Mouse (Mus musculus) midbrain, embryonic 14.5 days (tissue): ENCODE measurements around the gene Xpnpep1. TPM values are rescaled to one million over a fixed set of nuclear protein-coding genes. Genes with fewer than 3 reads are reported as not detected.

Experiments
- ATAC-seq: fragments of 200-750 bp; cut with Nextera tagmentation; 2 replicates; pipeline ENCODE4 v1.8.0; 2017; ENCODE audit warnings: moderate number of reproducible peaks, moderate library complexity; ENCODE audit not compliant: low FRiP score, low TSS enrichment
- DNase-seq: peaks from one replicate; pipeline ENCODE4 v3.0.0-alpha.2; 2015
- H3K27ac ChIP-seq: fragments of 300-500 bp; sonication (generic); replicated peaks from 2 replicates; pipeline ENCODE4 v1.5.1; 2014; ENCODE audit warnings: mild to moderate bottlenecking, low read depth, low read length, moderate library complexity
- H3K27me3 ChIP-seq: fragments of 300-500 bp; sonication (generic); 2 replicates; pipeline ENCODE4 v1.6.1; 2014; ENCODE audit warnings: low read length, control low read depth, mixed read lengths; ENCODE audit not compliant: control insufficient read depth, insufficient read depth
- H3K36me3 ChIP-seq: fragments of 300-500 bp; sonication (generic); 2 replicates; pipeline ENCODE4 v1.6.1; 2014; ENCODE audit warnings: low read length, control low read depth; ENCODE audit not compliant: control insufficient read depth, insufficient read depth
- H3K4me1 ChIP-seq: fragments of 300-500 bp; sonication (generic); 2 replicates; pipeline ENCODE4 v1.6.1; 2014; ENCODE audit warnings: mild to moderate bottlenecking, antibody characterized with exemption, low read length, control low read depth; ENCODE audit not compliant: control insufficient read depth, insufficient read depth
- H3K4me2 ChIP-seq: fragments of 300-500 bp; sonication (generic); 2 replicates; pipeline ENCODE4 v1.6.1; 2014; ENCODE audit warnings: mild to moderate bottlenecking, low read length, moderate library complexity
- H3K4me3 ChIP-seq: fragments of 300-500 bp; sonication (generic); replicated peaks from 2 replicates; pipeline ENCODE4 v1.5.1; 2014; ENCODE audit warnings: low read depth, low read length
- H3K9ac ChIP-seq: fragments of 300-500 bp; sonication (generic); replicated peaks from 2 replicates; pipeline ENCODE4 v1.6.1; 2014; ENCODE audit warnings: mild to moderate bottlenecking, low read length, moderate library complexity
- H3K9me3 ChIP-seq: fragments of 300-500 bp; sonication (generic); 2 replicates; pipeline ENCODE4 v1.6.1; 2016; ENCODE audit warnings: low read length, control low read depth, mixed read lengths; ENCODE audit not compliant: control insufficient read depth
- WGBS: fragments of 180-500 bp; shearing (Covaris S2); extraction: QIAGEN DNeasy Blood & Tissue Kit; methylation state at CpG from one replicate; pipeline ENCODE4 v1.1.7; 2014; 5-methylcytosine and 5-hydroxymethylcytosine counted together
- polyA plus RNA-seq: library from polyadenylated mRNA; unstranded; fragments of >200 nt; fragmentation: Nextera tagmentation; extraction: Ambion mirVana; gene quantifications from 2 replicates; pipeline ENCODE4 v1.2.1, GENCODE M21; 2014

Xpnpep1 gene
- polyA plus RNA-seq, 1 experiment from 2014 or later: 136 TPM

GRCm38 (mm10) chr19:53071651-53072050 lies 31.6 kb upstream of the Xpnpep1 start:
- 46% methylated on average over 5 of the region's 5 CpGs for WGBS
- no peak for ATAC-seq
- Histone ChIP-seq H3K4me1 (no peaks in the 10 kb centered on the region), H3K9me3 (no peaks in the 10 kb centered on the region), H3K4me3 (no peak overlapping the region), H3K9ac (no peak overlapping the region), H3K4me2 (no peak overlapping the region), H3K27me3 (no peaks in the 10 kb centered on the region), H3K36me3 (no peaks in the 10 kb centered on the region), H3K27ac (no peak overlapping the region)
- no peak for DNase-seq

- Histone ChIP-seq H3K4me3 (no peak overlapping the region), H3K9ac (no peak overlapping the region), H3K4me2 (no peak overlapping the region), H3K4me1 (no peaks in the 10 kb centered on the region), H3K9me3 (no peaks in the 10 kb centered on the region), H3K27ac (no peak overlapping the region), H3K27me3 (no peaks in the 10 kb centered on the region), H3K36me3 (no peaks in the 10 kb centered on the region)
- WGBS: 80% methylated on average over 4 of the region's 4 CpGs
- ATAC-seq (no peak), DNase-seq (no peak)
Measured at GRCm38 (mm10) chr19:53070870-53071269, 30.9 kb upstream of the Xpnpep1 start.

GRCm38 (mm10) chr19:53069451-53069850 lies 29.4 kb upstream of the Xpnpep1 start:
- no peaks in the 10 kb centered on the region for H3K9me3 ChIP-seq
- H3K9ac ChIP-seq: no peak overlapping the region

GRCm38 (mm10) chr19:53066934-53067333 lies 26.9 kb upstream of the Xpnpep1 start:
- Histone ChIP-seq H3K36me3 (no peaks in the 10 kb centered on the region), H3K27me3 (no peaks in the 10 kb centered on the region), H3K9ac (no peak overlapping the region), H3K4me3 (no peak overlapping the region), H3K27ac (no peak overlapping the region), H3K9me3 (no peaks in the 10 kb centered on the region), H3K4me2 (no peak overlapping the region), H3K4me1 (no peaks in the 10 kb centered on the region)
- no peak for ATAC-seq
- WGBS: 76% methylated on average over 10 of the region's 10 CpGs
- no peak for DNase-seq

More at GRCm38 (mm10) chr19:53069451-53069850, 29.4 kb upstream of the Xpnpep1 start:
- H3K27me3 ChIP-seq: no peaks in the 10 kb centered on the region
- no peaks in the 10 kb centered on the region for H3K4me1 ChIP-seq
- no peaks in the 10 kb centered on the region for H3K36me3 ChIP-seq
- DNase-seq (no peak), ATAC-seq (no peak)
- 84% methylated on average over 3 of the region's 3 CpGs for WGBS
- no peak overlapping the region for H3K4me3 ChIP-seq
- no peak overlapping the region for H3K27ac ChIP-seq
- no peak overlapping the region for H3K4me2 ChIP-seq

GRCm38 (mm10) chr19:53066531-53066930 lies 26.5 kb upstream of the Xpnpep1 start:
- H3K4me2 ChIP-seq: no peak overlapping the region
- no peaks in the 10 kb centered on the region for H3K27me3 ChIP-seq
- no peak overlapping the region for H3K4me3 ChIP-seq
- no peak overlapping the region for H3K27ac ChIP-seq
- no peaks in the 10 kb centered on the region for H3K9me3 ChIP-seq
- DNase-seq (no peak), ATAC-seq (no peak)
- no peaks in the 10 kb centered on the region for H3K36me3 ChIP-seq
- H3K4me1 ChIP-seq: no peaks in the 10 kb centered on the region
- WGBS: 52% methylated on average over 9 of the region's 9 CpGs
- no peak overlapping the region for H3K9ac ChIP-seq

- H3K4me1 ChIP-seq: no peaks in the 10 kb centered on the region
- no peak for ATAC-seq
- no peak overlapping the region for H3K4me3 ChIP-seq
- H3K36me3 ChIP-seq: no peaks in the 10 kb centered on the region
- no peak overlapping the region for H3K4me2 ChIP-seq
- no peak overlapping the region for H3K27ac ChIP-seq
- no peak for DNase-seq
- H3K9ac ChIP-seq: no peak overlapping the region
- WGBS: 78% methylated on average over 8 of the region's 8 CpGs
- no peaks in the 10 kb centered on the region for H3K27me3 ChIP-seq
- H3K9me3 ChIP-seq: no peaks in the 10 kb centered on the region
Measured at GRCm38 (mm10) chr19:53064972-53065361, 25.0 kb upstream of the Xpnpep1 start.

- no peaks in the 10 kb centered on the region for H3K36me3 ChIP-seq
- H3K27me3 ChIP-seq: no peaks in the 10 kb centered on the region
- H3K4me1 ChIP-seq: no peaks in the 10 kb centered on the region
- no peak overlapping the region for H3K4me2 ChIP-seq
- H3K27ac ChIP-seq: no peak overlapping the region
- DNase-seq (no peak), ATAC-seq (no peak)
- H3K4me3 ChIP-seq: no peak overlapping the region
- no peak overlapping the region for H3K9ac ChIP-seq
- H3K9me3 ChIP-seq: no peaks in the 10 kb centered on the region
- 83% methylated on average over 12 of the region's 12 CpGs for WGBS
Measured at GRCm38 (mm10) chr19:53064292-53064971, 24.4 kb upstream of the Xpnpep1 start.

- Histone ChIP-seq H3K9me3 (no peaks in the 10 kb centered on the region), H3K9ac (no peak overlapping the region)
- 37% methylated on average over 3 of the region's 3 CpGs for WGBS
Measured at GRCm38 (mm10) chr19:53062046-53062445, 22.0 kb upstream of the Xpnpep1 start.

GRCm38 (mm10) chr19:53059344-53060111 lies 19.5 kb upstream of the Xpnpep1 start:
- Histone ChIP-seq H3K4me3 (no peak overlapping the region), H3K27me3 (no peaks in the 10 kb centered on the region), H3K36me3 (no peaks in the 10 kb centered on the region), H3K27ac (no peak overlapping the region), H3K4me2 (no peak overlapping the region), H3K9ac (no peak overlapping the region), H3K4me1 (no peaks in the 10 kb centered on the region), H3K9me3 (no peaks in the 10 kb centered on the region)
- ATAC-seq: no peak
- no peak for DNase-seq
- WGBS: 90% methylated on average over 16 of the region's 16 CpGs

More at GRCm38 (mm10) chr19:53062046-53062445, 22.0 kb upstream of the Xpnpep1 start:
- Histone ChIP-seq H3K27ac (no peak overlapping the region), H3K4me2 (no peak overlapping the region), H3K4me3 (no peak overlapping the region), H3K36me3 (no peaks in the 10 kb centered on the region), H3K27me3 (no peaks in the 10 kb centered on the region), H3K4me1 (no peaks in the 10 kb centered on the region)
- DNase-seq (no peak), ATAC-seq (no peak)
